Mouse (Mus musculus): Measurements from ENCODE around the gene BC017158.

DNA sequence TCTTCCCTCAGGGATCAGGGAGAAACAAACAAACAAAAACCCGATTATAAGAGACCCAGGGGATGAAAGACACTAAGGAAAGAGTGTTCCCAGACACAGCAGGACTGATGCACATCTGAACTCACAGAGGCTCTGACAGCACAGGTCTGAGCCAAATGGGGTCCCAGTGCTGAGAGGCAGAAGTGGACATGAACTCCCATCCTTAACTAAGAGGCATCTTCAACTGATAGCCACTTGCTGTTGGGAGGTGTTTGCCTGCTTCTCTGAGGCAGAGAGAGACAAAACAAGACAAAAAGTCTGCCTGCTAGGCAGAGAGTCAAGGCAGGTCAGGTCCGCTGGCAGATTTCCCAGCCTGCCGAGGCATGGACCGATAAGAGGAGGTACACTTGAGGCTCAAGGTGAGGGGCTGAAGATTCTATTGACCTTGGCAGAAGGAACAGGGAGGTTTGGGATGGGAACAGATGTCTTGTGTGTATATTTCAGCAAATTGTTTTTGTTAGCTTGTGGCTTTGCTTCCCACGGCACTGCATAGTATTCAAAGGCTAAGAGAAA lies 41.1 kb downstream of the BC017158 start:
- TF ChIP-seq CTCF (IDR thresholded peaks at IDR 0.05; ENCODE audit: extremely low read depth, insufficient read depth, insufficient read length, insufficient replicate concordance) (no peak), POLR2A (IDR thresholded peaks at IDR 0.05; ENCODE audit: low read depth, low read length) (no peak)
